Comparison of ENCODE assay signal across 24 mouse cellular contexts in genomic region chr4:9161814-9162133, GRCm38 (mm10).
A peak's percentile ranks its signal among the peaks of the same experiment; 100 is the strongest.
DNase-seq lines count a peak whose midpoint lies in the region; ATAC-seq and TF ChIP-seq lines count a peak whose summit lies in the region.
"Had no signal": no experiment of that assay in that cellular context is flagged by ENCODE, and none has a peak within 500 bp of the region (broad histone marks: within the 10 kb centered on the region; RNA-seq: fewer than 3 reads in every experiment).

No protein-coding gene starts in this region.

- no peaks in the 10 kb centered on the region for H3K27me3 ChIP-seq in midbrain, embryonic 11.5 days (ENCODE audit: control insufficient read depth, insufficient read depth, low read length)
- H3K27me3 ChIP-seq in midbrain, embryonic 16.5 days (ENCODE audit: control insufficient read depth, insufficient read depth, low read depth, low read length), result no peaks in the 10 kb centered on the region
- no peaks in the 10 kb centered on the region for H3K27me3 ChIP-seq in hindbrain, embryonic 12.5 days
- H3K27me3 ChIP-seq in neural tube, embryonic 11.5 days (ENCODE audit: control insufficient read depth, insufficient read depth, low read length), result no peaks in the 10 kb centered on the region
- no peaks in the 10 kb centered on the region for H3K27me3 ChIP-seq in heart, adult 2 months (ENCODE audit: control insufficient read depth, insufficient read depth, low read length)
- H3K27me3 ChIP-seq: forebrain, embryonic 12.5 days; megakaryocyte, embryonic 14.5 days; Patski had no signal

- ATAC-seq in midbrain, embryonic 11.5 days (ENCODE audit: low FRiP score), result peak; percentile 30; the same call in 1 of the 2 replicates
- ATAC-seq in midbrain, embryonic 16.5 days, result no peak
- peak; percentile 63 for ATAC-seq in hindbrain, embryonic 12.5 days (ENCODE audit: low FRiP score)
- ATAC-seq in neural tube, embryonic 11.5 days (ENCODE audit: insufficient read depth, low FRiP score, low TSS enrichment), result peak; percentile 65
- ATAC-seq: activated CD4-positive, CD25-positive, alpha-beta regulatory T cell, adult 4 months; Patski had no signal

- H3K27ac ChIP-seq in midbrain, embryonic 11.5 days (ENCODE audit: low read depth, low read length), result peak overlapping the region; percentile 48; the same call in 1 of the 2 replicates
- no peak overlapping the region for H3K27ac ChIP-seq in midbrain, embryonic 16.5 days (ENCODE audit: low read length)
- peak overlapping the region; percentile 42; the same call in 1 of the 2 replicates for H3K27ac ChIP-seq in hindbrain, embryonic 12.5 days
- H3K27ac ChIP-seq in neural tube, embryonic 11.5 days (ENCODE audit: low read depth, low read length), result peak overlapping the region; percentile 42
- H3K27ac ChIP-seq in heart, adult 2 months, result no peak overlapping the region
- H3K27ac ChIP-seq: forebrain, embryonic 12.5 days; left cerebral cortex, adult 2 months; limb, embryonic 10.5 days had no signal

- H3K4me1 ChIP-seq in midbrain, embryonic 11.5 days (ENCODE audit: control insufficient read depth, insufficient read depth, low read length), result peaks cover 13% of the 10 kb centered on the region; the same call in 1 of the 2 replicates
- H3K4me1 ChIP-seq in midbrain, embryonic 16.5 days (ENCODE audit: control insufficient read depth, insufficient read depth, low read length), result peaks cover 8% of the 10 kb centered on the region
- peaks cover 14% of the 10 kb centered on the region for H3K4me1 ChIP-seq in hindbrain, embryonic 12.5 days
- H3K4me1 ChIP-seq in neural tube, embryonic 11.5 days (ENCODE audit: control insufficient read depth, insufficient read depth, low read length), result peaks cover 12% of the 10 kb centered on the region
- H3K4me1 ChIP-seq in heart, adult 2 months (ENCODE audit: control insufficient read depth, insufficient read depth, low read length), result no peaks in the 10 kb centered on the region
- H3K4me1 ChIP-seq: megakaryocyte, embryonic 14.5 days had no signal

- H3K36me3 ChIP-seq in midbrain, embryonic 11.5 days (ENCODE audit: control insufficient read depth, insufficient read depth, low read length), result no peaks in the 10 kb centered on the region
- H3K36me3 ChIP-seq in midbrain, embryonic 16.5 days (ENCODE audit: control insufficient read depth, insufficient read depth, low read length), result no peaks in the 10 kb centered on the region
- no peaks in the 10 kb centered on the region for H3K36me3 ChIP-seq in hindbrain, embryonic 12.5 days
- H3K36me3 ChIP-seq in neural tube, embryonic 11.5 days (ENCODE audit: control insufficient read depth, insufficient read depth, low read length), result no peaks in the 10 kb centered on the region
- H3K36me3 ChIP-seq in heart, adult 2 months (ENCODE audit: control insufficient read depth, insufficient read depth, low read length), result no peaks in the 10 kb centered on the region
- H3K36me3 ChIP-seq: forebrain, embryonic 12.5 days; limb, embryonic 10.5 days had no signal

- intact Hi-C loops in heart, adult 2 months (cut with DNase I), result no loop called here

- no peaks in the 10 kb centered on the region for H3K79me2 ChIP-seq in heart, adult 2 months (replicated peaks; ENCODE audit: control insufficient read depth, insufficient read depth, low read length)

- TF ChIP-seq EP300 in heart, adult 2 months (IDR thresholded peaks at IDR 0.05; ENCODE audit: insufficient read depth, low read depth, low read length), result no peak

- 73% methylated on average over 4 of the region's 4 CpGs for WGBS in midbrain, embryonic 11.5 days
- WGBS in midbrain, embryonic 16.5 days, result 46% methylated on average over 4 of the region's 4 CpGs
- WGBS in hindbrain, embryonic 12.5 days, result 17% methylated on average over 4 of the region's 4 CpGs
- WGBS in neural tube, embryonic 11.5 days, result 12% methylated on average over 4 of the region's 4 CpGs
- WGBS in heart, adult 2 months, result 63% methylated on average over 4 of the region's 4 CpGs

- H3K9me3 ChIP-seq in midbrain, embryonic 11.5 days (ENCODE audit: control insufficient read depth, low read length), result no peaks in the 10 kb centered on the region
- no peaks in the 10 kb centered on the region for H3K9me3 ChIP-seq in midbrain, embryonic 16.5 days (replicated peaks; ENCODE audit: control insufficient read depth, low read length, poor library complexity, severe bottlenecking)
- no peaks in the 10 kb centered on the region for H3K9me3 ChIP-seq in hindbrain, embryonic 12.5 days (replicated peaks)
- no peaks in the 10 kb centered on the region for H3K9me3 ChIP-seq in neural tube, embryonic 11.5 days (ENCODE audit: control insufficient read depth, low read length)
- H3K9me3 ChIP-seq: forebrain, embryonic 12.5 days; limb, embryonic 10.5 days; megakaryocyte, embryonic 14.5 days had no signal

- no peak for DNase-seq in midbrain, embryonic 11.5 days (ENCODE audit: low spot score, missing footprints)
- peak; percentile 34 for DNase-seq in embryo, embryonic 11 days
- DNase-seq in neural tube, embryonic 11.5 days (ENCODE audit: low spot score), result peak; percentile 56
- DNase-seq in spleen, postnatal 10 days (ENCODE audit: low spot score in 2 of 2), result no peak
- no peak for DNase-seq in heart, adult 2 months
- no peak for DNase-seq in adrenal gland, postnatal 25 days
- DNase-seq: adrenal gland, postnatal 10 days; cerebellum, postnatal 10 days; gastrocnemius, postnatal 10 days; heart, adult 11 months; kidney, adult 8-10 months; kidney, postnatal 36 days; layer of hippocampus, adult 9-11 months; lung, adult 18-20 months; lung, postnatal 14 days; thymus, adult 2 months had no signal

- no peak overlapping the region for H3K4me3 ChIP-seq in midbrain, embryonic 11.5 days (ENCODE audit: low read depth, low read length)
- H3K4me3 ChIP-seq in midbrain, embryonic 16.5 days (ENCODE audit: low read depth, low read length), result no peak overlapping the region
- H3K4me3 ChIP-seq in hindbrain, embryonic 12.5 days, result no peak overlapping the region
- no peak overlapping the region for H3K4me3 ChIP-seq in neural tube, embryonic 11.5 days (ENCODE audit: low read depth, low read length)
- no peak overlapping the region for H3K4me3 ChIP-seq in heart, adult 2 months
- H3K4me3 ChIP-seq: forebrain, embryonic 12.5 days; left cerebral cortex, adult 2 months; limb, embryonic 10.5 days; megakaryocyte, embryonic 14.5 days had no signal

- no peak for TF ChIP-seq POLR2A in heart, adult 2 months (IDR thresholded peaks at IDR 0.05; ENCODE audit: insufficient read depth, low read depth, low read length)

- no peak overlapping the region for H3K9ac ChIP-seq in midbrain, embryonic 11.5 days (ENCODE audit: low read length)
- H3K9ac ChIP-seq in midbrain, embryonic 16.5 days (ENCODE audit: low read depth, low read length), result no peak overlapping the region
- no peak overlapping the region for H3K9ac ChIP-seq in hindbrain, embryonic 12.5 days
- 0 out of 2 replicates have a peak overlapping the region, but pooled peaks have one; percentile 5 for H3K9ac ChIP-seq in neural tube, embryonic 11.5 days (ENCODE audit: low read length)
- no peak overlapping the region for H3K9ac ChIP-seq in heart, adult 2 months (ENCODE audit: low read depth, low read length)
- H3K9ac ChIP-seq: forebrain, embryonic 12.5 days had no signal

- no peak overlapping the region for H3K4me2 ChIP-seq in midbrain, embryonic 11.5 days
- H3K4me2 ChIP-seq in midbrain, embryonic 16.5 days (ENCODE audit: low read length), result no peak overlapping the region
- H3K4me2 ChIP-seq in hindbrain, embryonic 12.5 days (replicated peaks), result no peak overlapping the region
- H3K4me2 ChIP-seq in neural tube, embryonic 11.5 days (ENCODE audit: low read depth), result no peak overlapping the region
- H3K4me2 ChIP-seq: forebrain, embryonic 12.5 days had no signal

- TF ChIP-seq CTCF in heart, adult 2 months (IDR thresholded peaks at IDR 0.05), result no peak

Comparison
In these comparisons a context has a peak if more than half of its experiments do, and no peak if none do; other contexts are left out.
1. H3K27ac ChIP-seq: peak in midbrain, embryonic 11.5 days (single experiment), hindbrain, embryonic 12.5 days (single experiment) and neural tube, embryonic 11.5 days (single experiment); none in midbrain, embryonic 16.5 days (single experiment) and heart, adult 2 months (single experiment).
2. DNase-seq: peak in embryo, embryonic 11 days (single experiment) and neural tube, embryonic 11.5 days (single experiment); none in midbrain, embryonic 11.5 days (single experiment), spleen, postnatal 10 days (0 of 2), heart, adult 2 months (0 of 2) and adrenal gland, postnatal 25 days (single experiment).